Mouse (Mus musculus): ENCODE data around the gene Dcakd.
"Not testable (repeated sequence)": the region's sequence is repeated elsewhere in the genome, so short reads cannot be mapped to it uniquely, and the experiment has no call there.

Dcakd gene

DNA sequence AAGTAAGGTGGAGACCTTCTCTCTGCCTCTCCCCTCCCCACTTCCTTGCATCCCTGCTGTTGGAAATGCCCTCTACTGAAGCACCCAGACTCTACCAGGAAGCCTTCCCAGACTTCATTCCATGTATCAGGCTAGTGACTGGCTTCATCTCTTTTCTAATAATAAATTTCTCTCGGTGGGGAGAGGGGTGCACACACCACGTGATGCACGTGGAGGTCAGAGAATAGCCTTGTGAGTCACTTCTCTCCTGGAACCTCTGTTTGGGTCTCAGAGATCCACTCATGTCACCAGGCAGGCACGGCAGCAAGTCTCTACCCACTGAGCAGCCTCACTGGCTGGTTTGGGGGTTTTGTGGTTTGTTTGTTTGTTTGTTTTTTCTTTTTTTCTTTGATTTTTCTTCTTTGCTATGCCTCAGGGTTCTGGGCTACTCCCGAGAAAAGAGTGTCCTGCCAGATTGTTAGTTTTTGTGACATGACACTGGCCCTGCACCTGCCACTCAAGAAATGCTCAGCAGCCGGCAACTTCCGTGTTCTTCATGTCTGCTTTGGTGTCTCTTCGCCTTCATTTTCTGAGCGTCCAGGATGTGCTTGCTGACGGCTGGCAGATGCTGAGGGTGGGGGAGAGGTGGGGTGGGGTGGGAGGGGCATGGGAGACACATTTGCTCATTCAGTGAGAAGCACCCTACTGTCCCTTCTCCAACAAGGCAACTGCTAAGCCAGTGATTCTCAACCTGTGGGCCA, 46.8 kb downstream of the Dcakd start:
- DNase-seq (ENCODE audit: low read depth, low spot score) = no peak

- no peak for DNase-seq (ENCODE audit: low read depth, low spot score)
These were observed 50.0 kb downstream of the Dcakd start for GRCm38 (mm10) chr11:102978052-102978666.

- DNase-seq (ENCODE audit: low read depth, low spot score) = not testable (repeated sequence)
These were observed 52.2 kb downstream of the Dcakd start for GRCm38 (mm10) chr11:102975966-102976365.

- no peak for DNase-seq (ENCODE audit: low read depth, low spot score)
These were observed 55.8 kb downstream of the Dcakd start for GRCm38 (mm10) chr11:102972326-102972725.

GRCm38 (mm10) chr11:102971604-102972003, 56.5 kb downstream of the Dcakd start:
- DNase-seq (ENCODE audit: low read depth, low spot score) = peak; percentile 63

DNA sequence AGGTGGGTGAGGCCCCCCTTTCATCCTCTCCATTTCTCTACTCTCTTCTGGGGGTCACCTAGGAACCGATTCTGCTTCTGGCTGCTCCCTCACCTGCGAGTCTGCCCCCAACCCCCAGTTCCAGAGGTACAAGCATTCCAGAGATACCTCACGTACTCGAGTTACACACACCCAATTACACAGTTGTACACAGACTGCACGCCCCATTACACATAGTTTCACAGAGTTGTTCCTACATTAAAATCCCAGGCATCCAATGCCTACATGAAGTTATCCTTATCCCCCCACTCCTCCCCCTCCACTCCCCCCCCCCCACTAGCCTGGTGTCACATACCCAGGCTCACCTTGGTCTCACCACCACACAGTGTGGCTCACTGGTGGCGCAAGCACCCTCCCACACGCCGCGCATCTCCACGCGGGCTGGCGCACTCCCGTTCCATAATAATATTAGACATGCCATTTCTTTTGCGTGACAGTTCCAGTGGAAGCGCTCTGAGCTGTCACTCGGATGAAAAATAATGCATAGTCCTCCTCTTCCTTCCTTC, 63.5 kb downstream of the Dcakd start:
- DNase-seq (ENCODE audit: low read depth, low spot score) = peak; percentile 45

GRCm38 (mm10) chr11:102963855-102964546, 64.1 kb downstream of the Dcakd start:
- DNase-seq (ENCODE audit: low read depth, low spot score) = peak; percentile 32

DNA sequence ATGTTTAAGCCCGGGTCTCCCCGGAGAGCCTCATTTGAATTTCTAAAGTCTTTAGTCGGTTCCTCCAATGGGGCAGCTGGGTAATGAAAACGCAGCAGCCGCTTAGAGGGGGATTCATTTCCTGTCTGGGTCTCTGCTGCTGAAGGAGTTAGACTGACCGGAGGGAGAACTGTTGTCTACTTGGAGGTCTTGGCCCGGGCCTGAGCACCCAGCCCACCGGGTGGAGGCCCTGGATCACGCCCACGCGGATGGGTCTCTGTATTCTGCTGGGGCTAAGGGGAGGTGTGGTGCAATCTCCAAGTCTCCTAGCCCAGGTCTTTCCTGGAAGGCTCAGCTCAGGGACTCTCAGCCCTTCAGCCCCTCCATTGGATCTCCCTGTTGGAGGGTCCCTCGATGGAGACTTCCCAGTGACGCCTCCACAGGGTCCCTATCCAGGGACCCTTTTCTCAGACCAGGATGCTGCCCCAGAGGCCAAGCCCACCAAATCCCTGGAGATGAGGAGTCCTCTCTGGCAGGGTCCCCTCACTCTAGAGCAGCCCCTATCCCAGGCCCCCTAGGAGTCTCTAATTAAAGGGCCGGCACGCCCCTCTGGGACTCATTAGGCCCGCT, 64.8 kb downstream of the Dcakd start:
- no peak for DNase-seq (ENCODE audit: low read depth, low spot score)

- no peak for DNase-seq (ENCODE audit: low read depth, low spot score)
These were observed 65.3 kb downstream of the Dcakd start for GRCm38 (mm10) chr11:102962861-102963245.

DNA sequence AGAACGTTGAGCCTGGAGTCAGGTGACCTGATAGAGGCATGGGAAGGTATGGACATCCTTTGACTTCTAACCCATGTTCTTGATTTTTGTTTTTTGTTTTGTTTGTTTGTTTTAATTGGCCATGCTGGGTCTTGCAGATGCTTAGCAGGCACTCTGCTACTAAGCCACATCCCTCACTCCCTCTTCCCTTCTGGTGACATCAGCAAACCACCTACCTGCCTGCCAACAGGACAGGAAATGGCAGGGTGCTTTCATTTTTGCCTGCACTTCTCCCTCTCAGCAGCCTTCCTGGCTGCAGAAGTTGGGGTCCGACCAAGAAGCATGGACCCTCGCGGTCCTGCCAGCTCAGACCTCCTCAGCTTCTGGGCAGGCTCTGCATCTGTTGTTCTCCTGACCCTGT, 67.1 kb downstream of the Dcakd start:
- no peak for DNase-seq (ENCODE audit: low read depth, low spot score)

- DNase-seq (ENCODE audit: low read depth, low spot score) = no peak
These were observed 69.3 kb downstream of the Dcakd start for GRCm38 (mm10) chr11:102958870-102959269.

GRCm38 (mm10) chr11:102958431-102958830, 69.7 kb downstream of the Dcakd start:
- no peak for DNase-seq (ENCODE audit: low read depth, low spot score)

DNA sequence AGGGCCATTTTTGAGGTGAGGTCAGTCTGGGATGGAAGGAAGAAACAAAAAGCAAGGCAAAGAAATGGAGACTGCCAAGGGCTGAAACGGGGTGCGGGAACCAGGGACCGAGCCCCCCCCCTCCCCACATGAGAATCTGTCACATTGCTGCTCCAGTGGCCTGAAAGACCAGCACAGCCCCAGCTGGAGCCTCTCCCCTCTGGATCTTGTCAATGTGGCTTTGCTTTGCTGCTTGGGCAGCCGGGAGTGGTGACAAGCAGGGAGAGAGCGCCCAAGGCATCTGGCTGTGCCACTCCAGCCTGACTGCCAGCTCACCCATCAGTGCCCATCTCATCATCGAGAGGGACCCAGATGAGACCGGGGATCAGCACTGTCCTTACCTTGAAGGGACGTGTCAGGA, 70.4 kb downstream of the Dcakd start:
- no peak for DNase-seq (ENCODE audit: low read depth, low spot score)

- peak; percentile 47 for DNase-seq (ENCODE audit: low read depth, low spot score)
These were observed 71.0 kb downstream of the Dcakd start for GRCm38 (mm10) chr11:102956962-102957614.

GRCm38 (mm10) chr11:102952922-102953321, 75.2 kb downstream of the Dcakd start:
- no peak for DNase-seq (ENCODE audit: low read depth, low spot score)

DNA sequence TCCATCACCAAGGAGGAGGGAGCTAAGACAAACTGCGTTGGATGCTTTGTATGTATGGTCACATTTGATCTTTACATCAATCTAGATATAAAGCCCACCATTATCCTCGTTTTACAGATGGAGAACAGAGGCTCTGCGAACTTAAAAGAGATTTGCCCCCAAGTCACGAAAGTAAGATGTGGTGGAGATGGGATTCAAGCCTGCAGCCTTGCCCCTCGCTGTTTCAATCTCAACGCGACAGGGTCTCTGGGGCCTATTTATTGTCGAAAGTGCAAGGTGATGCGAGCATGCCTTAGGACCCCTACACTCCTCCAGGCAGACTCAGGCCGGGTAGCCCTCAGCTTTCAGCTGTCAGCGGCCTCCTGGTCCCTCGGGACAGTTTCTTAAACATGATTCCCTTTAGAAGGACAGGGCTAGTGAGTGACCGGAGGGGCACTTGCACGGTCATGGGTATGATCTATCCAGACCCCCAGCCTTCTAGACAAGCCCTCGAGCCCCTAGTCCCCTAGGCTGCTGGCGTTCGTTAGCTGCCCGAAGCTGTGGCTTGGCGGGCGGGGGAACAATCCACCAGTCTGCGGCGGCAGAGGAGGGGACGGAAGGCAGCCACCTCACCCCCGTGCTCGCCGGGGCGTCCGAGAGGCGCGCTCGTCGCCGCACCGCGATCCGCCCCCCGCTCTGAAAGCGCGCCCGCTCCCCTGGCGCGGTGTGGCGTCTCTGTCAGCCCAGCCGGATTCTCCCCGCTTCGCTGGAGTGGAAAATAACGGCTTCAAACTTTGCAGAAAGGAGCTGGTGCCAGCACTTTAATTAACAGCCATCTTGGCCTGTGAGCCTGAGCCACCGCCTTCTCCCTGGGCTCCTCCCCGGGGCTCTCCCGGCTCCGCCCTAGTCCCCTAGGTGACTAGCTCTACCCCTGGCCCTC, 79.8 kb downstream of the Dcakd start:
- peak; percentile 56 for DNase-seq (ENCODE audit: low read depth, low spot score)

DNA sequence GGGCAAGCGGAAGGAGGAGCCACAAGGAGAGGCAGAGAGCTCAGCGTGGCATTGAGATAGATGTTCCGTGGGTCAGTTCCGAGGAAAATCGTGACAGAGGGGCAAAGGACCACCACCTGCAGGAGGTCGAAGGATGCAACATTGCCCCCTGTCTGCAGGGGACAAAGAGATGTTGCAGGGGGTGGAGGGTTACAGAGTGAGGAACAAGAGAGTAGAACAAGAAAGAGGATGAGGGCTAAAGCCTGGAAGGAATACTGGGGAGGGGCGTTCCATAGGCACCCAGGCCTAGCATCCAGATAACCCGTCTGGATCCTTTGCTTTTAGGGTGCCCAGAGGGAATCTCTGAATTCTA, 81.2 kb downstream of the Dcakd start:
- no peak for DNase-seq (ENCODE audit: low read depth, low spot score)

- DNase-seq (ENCODE audit: low read depth, low spot score) = peak; percentile 71
These were observed 81.7 kb downstream of the Dcakd start, which contains the start of gene C1ql1 for GRCm38 (mm10) chr11:102946265-102946991. Gene C1ql1, minus strand, starts transcription at chr11:102946688.

- no peak for DNase-seq (ENCODE audit: low read depth, low spot score)
These were observed 82.5 kb downstream of the Dcakd start for GRCm38 (mm10) chr11:102945306-102946264.

Measured in brain, adult 2 months (tissue).